Mouse (Mus musculus) CH12.LX (cell line): ENCODE measurements around the gene Pcid2. TPM values are rescaled to one million over a fixed set of nuclear protein-coding genes. Genes with fewer than 3 reads are reported as not detected.

Experiments used
- DNase-seq: peaks from one replicate; pipeline ENCODE4 v3.0.0-alpha.2; 2013; ENCODE audit errors: extremely low read depth
- H3K27ac ChIP-seq: 2 replicates; pipeline ENCODE4 v1.5.1; 2012; ENCODE audit warnings: low read depth, mild to moderate bottlenecking, control low read depth, moderate library complexity; ENCODE audit not compliant: insufficient read depth
- H3K27me3 ChIP-seq: replicated peaks from 2 replicates; pipeline ENCODE3; 2012; ENCODE audit warnings: inconsistent platforms
- H3K36me3 ChIP-seq, 2 experiments: replicated peaks in 1 of 2; 2 replicates each; pipeline versions ENCODE3 to v1.6.1; 2012; ENCODE audit warnings: inconsistent platforms in 1 of 2, low read length in 1 of 2, mild to moderate bottlenecking in 1 of 2, mixed read lengths in 1 of 2, moderate library complexity in 1 of 2; ENCODE audit not compliant: control insufficient read depth in 1 of 2, insufficient read depth in 1 of 2
- H3K4me1 ChIP-seq, 2 experiments: 2 replicates each; pipeline ENCODE4 v1.6.1; 2012; ENCODE audit warnings: inconsistent platforms in 1 of 2, moderate library complexity in 1 of 2; ENCODE audit not compliant: insufficient read depth in 2 of 2, control insufficient read depth in 1 of 2
- H3K4me2 ChIP-seq: 2 replicates; pipeline ENCODE4 v1.6.1; 2012; ENCODE audit warnings: low read depth, mild to moderate bottlenecking, control low read depth; ENCODE audit not compliant: poor library complexity, insufficient read depth, severe bottlenecking
- H3K4me3 ChIP-seq, 3 experiments: fragments of 150-350 bp in 1 of 3; sonication (generic) in 1 of 3; replicated peaks in 1 of 3; 2 replicates each; pipeline versions ENCODE3 to v1.5.1; 2011 to 2012; ENCODE audit warnings: low read depth in 2 of 3, low read length in 2 of 3, mild to moderate bottlenecking in 2 of 3, moderate library complexity in 2 of 3, control low read depth in 1 of 3, improper control_type of control experiment in 1 of 3, inconsistent platforms in 1 of 3, mixed read lengths in 1 of 3; ENCODE audit not compliant: poor library complexity in 1 of 3
- H3K79me2 ChIP-seq: replicated peaks from 2 replicates; pipeline ENCODE4 v1.6.1; 2012; ENCODE audit warnings: mild to moderate bottlenecking, moderate library complexity; ENCODE audit not compliant: control insufficient read depth, poor library complexity, insufficient read depth, severe bottlenecking; ENCODE audit errors: extremely low read depth
- H3K9ac ChIP-seq: 2 replicates; pipeline ENCODE4 v1.6.1; 2012; ENCODE audit warnings: low read depth, mild to moderate bottlenecking, control low read depth, moderate library complexity; ENCODE audit not compliant: insufficient read depth
- H3K9me3 ChIP-seq: replicated peaks from 2 replicates; pipeline ENCODE3; 2012; ENCODE audit warnings: low read length, inconsistent platforms, mixed read lengths
- BHLHE40 ChIP-seq: IDR thresholded peaks from 2 replicates; pipeline ENCODE4 v1.6.1; 2011; ENCODE audit warnings: mild to moderate bottlenecking, low read depth, low read length, improper control_type of control experiment
- CHD2 ChIP-seq: IDR thresholded peaks from 2 replicates; pipeline ENCODE4 v1.6.1; 2011; ENCODE audit warnings: low read length, improper control_type of control experiment
- CTCF ChIP-seq, 2 experiments: IDR thresholded peaks in 1 of 2; conservative IDR thresholded peaks in 1 of 2; 2 replicates each; pipeline ENCODE4 v1.5.1; 2011 to 2012; ENCODE audit warnings: low read depth in 2 of 2, low read length in 2 of 2, improper control_type of control experiment in 1 of 2, inconsistent platforms in 1 of 2, mild to moderate bottlenecking in 1 of 2, moderate library complexity in 1 of 2
- ELF1 ChIP-seq: IDR thresholded peaks from 2 replicates; pipeline ENCODE4 v1.6.1; 2014; ENCODE audit warnings: low read depth, mild to moderate bottlenecking, inconsistent platforms, low read length, improper control_type of control experiment
- EP300 ChIP-seq: IDR thresholded peaks from 2 replicates; pipeline ENCODE4 v1.6.1; 2011; ENCODE audit warnings: low read length, improper control_type of control experiment
- ETS1 ChIP-seq: conservative IDR thresholded peaks from 2 replicates; pipeline ENCODE4 v1.6.1; 2012; ENCODE audit warnings: low read depth, mild to moderate bottlenecking, inconsistent platforms, low read length, improper control_type of control experiment, moderate library complexity
- IRF4 ChIP-seq: IDR thresholded peaks from 2 replicates; pipeline ENCODE4 v1.6.1; 2014; ENCODE audit warnings: low read depth, mild to moderate bottlenecking, inconsistent platforms, low read length, improper control_type of control experiment
- JUN ChIP-seq: IDR thresholded peaks from 2 replicates; pipeline ENCODE4 v1.6.1; 2011; ENCODE audit warnings: low read depth, mild to moderate bottlenecking, low read length, improper control_type of control experiment, moderate library complexity; ENCODE audit not compliant: insufficient read depth
- JUND ChIP-seq: conservative IDR thresholded peaks from 2 replicates; pipeline ENCODE4 v1.6.1; 2011; ENCODE audit warnings: low read depth, low read length, improper control_type of control experiment
- MAFK ChIP-seq: IDR thresholded peaks from 2 replicates; pipeline ENCODE4 v1.6.1; 2011; ENCODE audit warnings: low read length, improper control_type of control experiment; ENCODE audit not compliant: insufficient replicate concordance
- MAZ ChIP-seq: IDR thresholded peaks from 2 replicates; pipeline ENCODE4 v1.6.1; 2012; ENCODE audit warnings: low read depth, mild to moderate bottlenecking, inconsistent platforms, low read length, improper control_type of control experiment, moderate library complexity
- MXI1 ChIP-seq: IDR thresholded peaks from 2 replicates; pipeline ENCODE4 v1.6.1; 2011; ENCODE audit warnings: mild to moderate bottlenecking, low read depth, low read length, improper control_type of control experiment
- MYC ChIP-seq: IDR thresholded peaks from 2 replicates; pipeline ENCODE4 v1.6.1; 2011; ENCODE audit warnings: low read depth, mild to moderate bottlenecking, improper control_type of control experiment, low read length
- NELFE ChIP-seq: IDR thresholded peaks from 2 replicates; pipeline ENCODE4 v1.6.1; 2011; ENCODE audit warnings: low read depth, low read length, improper control_type of control experiment
- NRF1 ChIP-seq: IDR thresholded peaks from 2 replicates; pipeline ENCODE4 v1.6.1; 2014; ENCODE audit warnings: low read depth, mild to moderate bottlenecking, inconsistent platforms, low read length, improper control_type of control experiment, moderate library complexity
- POLR2A ChIP-seq: IDR thresholded peaks from 2 replicates; pipeline ENCODE4 v1.6.1; 2011; ENCODE audit warnings: low read depth, mild to moderate bottlenecking, improper control_type of control experiment, low read length
- POLR2AphosphoS2 ChIP-seq: IDR thresholded peaks from 2 replicates; pipeline ENCODE4 v1.6.1; 2011; ENCODE audit warnings: low read depth, low read length, improper control_type of control experiment
- RAD21 ChIP-seq: IDR thresholded peaks from 2 replicates; pipeline ENCODE4 v1.6.1; 2011; ENCODE audit warnings: low read depth, mild to moderate bottlenecking, low read length, improper control_type of control experiment, moderate library complexity
- RCOR1 ChIP-seq: conservative IDR thresholded peaks from 2 replicates; pipeline ENCODE4 v1.6.1; 2012; ENCODE audit warnings: low read depth, mild to moderate bottlenecking, inconsistent platforms, low read length, improper control_type of control experiment
- SIN3A ChIP-seq: IDR thresholded peaks from 2 replicates; pipeline ENCODE4 v1.6.1; 2012; ENCODE audit warnings: low read length, improper control_type of control experiment, inconsistent platforms
- TBP ChIP-seq: conservative IDR thresholded peaks from 2 replicates; pipeline ENCODE4 v1.6.1; 2011; ENCODE audit warnings: low read depth, low read length, improper control_type of control experiment
- TCF12 ChIP-seq: IDR thresholded peaks from 2 replicates; pipeline ENCODE4 v1.6.1; 2014; ENCODE audit warnings: low read depth, mild to moderate bottlenecking, inconsistent platforms, low read length, improper control_type of control experiment
- UBTF ChIP-seq: IDR thresholded peaks from 2 replicates; pipeline ENCODE4 v1.6.1; 2012; ENCODE audit warnings: low read depth, mild to moderate bottlenecking, inconsistent platforms, low read length, improper control_type of control experiment, moderate library complexity
- USF1 ChIP-seq: IDR thresholded peaks from 2 replicates; pipeline ENCODE4 v1.6.1; 2014; ENCODE audit warnings: low read depth, mild to moderate bottlenecking, inconsistent platforms, low read length, improper control_type of control experiment
- USF2 ChIP-seq: conservative IDR thresholded peaks from 2 replicates; pipeline ENCODE4 v1.6.1; 2011; ENCODE audit warnings: low read depth, low read length, improper control_type of control experiment
- ZMIZ1 ChIP-seq: IDR thresholded peaks from 2 replicates; pipeline ENCODE4 v1.6.1; 2012; ENCODE audit warnings: low read depth, mild to moderate bottlenecking, inconsistent platforms, low read length, improper control_type of control experiment
- dilution Hi-C: fragments of 300-500 bp; cut with MboI; formaldehyde crosslinking; loops from 2 replicates; pipeline ENCODE4 v1.14.3; 2020; ENCODE audit warnings: low sequenced_read_pairs; ENCODE audit not compliant: extremely low pct_unique_long_range_greater_than_20kb, extremely low pct_ligation_motif_present
- in situ Hi-C: fragments of 300-500 bp; cut with MboI; formaldehyde crosslinking; loops from 3 replicates; pipeline ENCODE4 v1.14.3; 2019; ENCODE audit warnings: low sequenced_read_pairs, low pct_ligation_motif_present, low pct_unique_long_range_greater_than_20kb, mixed read lengths
- polyA plus RNA-seq: library from polyadenylated mRNA; unstranded; fragments of >175 nt; gene quantifications from 2 replicates; pipeline ENCODE4 v1.2.1, GENCODE M21; 2012; ENCODE audit warnings: low read depth; ENCODE audit not compliant: insufficient read length
- total RNA-seq, 2 experiments: library from RNA; depleted of rRNA; stranded (reverse); fragments of 300-350 nt in 1 of 2; fragments of >200 nt in 1 of 2; gene quantifications; 2 replicates each; pipeline ENCODE4 v1.2.3; 2012 to 2014

Gene Pcid2
- total and polyA plus RNA-seq, 3 experiments, result 21.6 to 32.5 (median 23.1) TPM

GRCm38 (mm10) chr8:13063112-13063511 lies 42.1 kb downstream of the Pcid2 start:
- Histone ChIP-seq H3K36me3 (no peaks in the 10 kb centered on the region), H3K9ac (no peak overlapping the region), H3K27ac (no peak overlapping the region), H3K27me3 (peaks cover 61% of the 10 kb centered on the region), H3K4me2 (no peak overlapping the region), H3K4me1 (no peaks in the 10 kb centered on the region), H3K79me2 (no peaks in the 10 kb centered on the region), H3K9me3 (no peaks in the 10 kb centered on the region), H3K4me3 (no peak overlapping the region)
- TF ChIP-seq ELF1, result no peak
- TF ChIP-seq SIN3A, result no peak
- TF ChIP-seq EP300, result no peak
- no peak for TF ChIP-seq POLR2A
- TF ChIP-seq ETS1, result no peak
- no peak for TF ChIP-seq MAZ
- no peak for TF ChIP-seq MYC
- no peak for TF ChIP-seq USF1
- TF ChIP-seq JUN, result no peak
- no peak for TF ChIP-seq CHD2
- no peak for TF ChIP-seq USF2
- TF ChIP-seq MXI1, result no peak
- no peak for TF ChIP-seq BHLHE40
- no peak for DNase-seq
- in situ Hi-C loops (no loop called here), dilution Hi-C loops (no loop called here)

GRCm38 (mm10) chr8:13060441-13061150 lies 44.7 kb downstream of the Pcid2 start, which contains the start of gene Proz:
Proz (plus strand) TSS chr8:13060914.
- H3K27me3 ChIP-seq, result peaks cover 83% of the 10 kb centered on the region
- no peak within 1 kb of the TSS for H3K4me2 ChIP-seq
- DNase-seq, result no peak
- H3K4me1 ChIP-seq, result no peaks in the 10 kb centered on the region
- in situ Hi-C loops, result no loop called here
- H3K79me2 ChIP-seq, result no peaks in the 10 kb centered on the region
- H3K4me3 ChIP-seq, result no peak within 1 kb of the TSS
- no peak within 1 kb of the TSS for H3K9ac ChIP-seq
- H3K27ac ChIP-seq, result no peak within 1 kb of the TSS
- dilution Hi-C loops, result no loop called here
- TF ChIP-seq RAD21, result no peak
- TF ChIP-seq ZMIZ1, result no peak
- no peak for TF ChIP-seq NELFE
- TF ChIP-seq CTCF (conservative IDR thresholded peaks at IDR 0.05 in 1 of 2, IDR thresholded peaks at IDR 0.05 in 1 of 2; ENCODE audit: low read depth in 2 of 2, low read length in 2 of 2), result no peak
- TF ChIP-seq MYC, result no peak
- no peak for TF ChIP-seq UBTF
- no peak for TF ChIP-seq BHLHE40
- no peak for TF ChIP-seq MAFK
- no peak for TF ChIP-seq POLR2A
- no peak for TF ChIP-seq TBP
- no peak for TF ChIP-seq IRF4
- TF ChIP-seq JUND, result no peak
- no peak for TF ChIP-seq POLR2AphosphoS2
- no peak for TF ChIP-seq NRF1
- no peak for TF ChIP-seq USF2
- TF ChIP-seq RCOR1, result no peak
- no peak for TF ChIP-seq CHD2
- TF ChIP-seq TCF12, result no peak
- H3K36me3 ChIP-seq, result no peaks in the 10 kb centered on the region
- H3K9me3 ChIP-seq, result no peaks in the 10 kb centered on the region
